Mouse (Mus musculus): Measurements from ENCODE around the gene Myoc.

GRCm38 (mm10) chr1:162658119-162658518 is 19.2 kb downstream of the Myoc start, which contains the start of gene Myocos:
- no peak for TF ChIP-seq ZNF384 (IDR thresholded peaks at IDR 0.05; ENCODE audit: low read depth, low read length)
- no peak for TF ChIP-seq ZC3H11A (IDR thresholded peaks at IDR 0.05; ENCODE audit: borderline replicate concordance, low read depth, low read length)
- no peak for TF ChIP-seq HCFC1 (IDR thresholded peaks at IDR 0.05; ENCODE audit: borderline replicate concordance, insufficient read depth, low read length)
- TF ChIP-seq CHD2 (IDR thresholded peaks at IDR 0.05; ENCODE audit: low read depth, low read length): no peak
- TF ChIP-seq MAFK (IDR thresholded peaks at IDR 0.05; ENCODE audit: insufficient read depth, low read depth, low read length): no peak
